Mouse (Mus musculus): ENCODE measurements at regions not wholly inside any gene's neighbourhood (a gene's known extent, or its start where the extent isn't known, plus 50 kb on each side); places are given as distances from the start of the nearest gene placed in this dataset.

- H3K4me3 ChIP-seq (ENCODE audit: insufficient read depth, low read length) = no peak overlapping the region
- H3K27ac ChIP-seq (ENCODE audit: insufficient read depth, low read length) = no peak overlapping the region
- no peak for TF ChIP-seq CTCF (IDR thresholded peaks at IDR 0.05; ENCODE audit: extremely low read depth, insufficient read depth, low read length)
- no peak for TF ChIP-seq POLR2A (IDR thresholded peaks at IDR 0.05; ENCODE audit: extremely low read depth, insufficient read depth, low read length)
- H3K4me1 ChIP-seq (ENCODE audit: control insufficient read depth, insufficient read depth, low read length) = no peaks in the 10 kb centered on the region
Measured at GRCm38 (mm10) chr16:50069033-50069432, 268.7 kb downstream of the Cd47 start.

GRCm38 (mm10) chr16:50070728-50071127 is 270.4 kb downstream of the Cd47 start:
- Histone ChIP-seq H3K4me1 (ENCODE audit: control insufficient read depth, insufficient read depth, low read length) (no peaks in the 10 kb centered on the region), H3K27ac (ENCODE audit: insufficient read depth, low read length) (no peak overlapping the region), H3K4me3 (ENCODE audit: insufficient read depth, low read length) (no peak overlapping the region)
- TF ChIP-seq POLR2A (IDR thresholded peaks at IDR 0.05; ENCODE audit: extremely low read depth, insufficient read depth, low read length) (no peak), CTCF (IDR thresholded peaks at IDR 0.05; ENCODE audit: extremely low read depth, insufficient read depth, low read length) (no peak)

GRCm38 (mm10) chr16:50072853-50073360 is 272.6 kb downstream of the Cd47 start:
- Histone ChIP-seq H3K27ac (ENCODE audit: insufficient read depth, low read length) (no peak overlapping the region), H3K4me3 (ENCODE audit: insufficient read depth, low read length) (no peak overlapping the region), H3K4me1 (ENCODE audit: control insufficient read depth, insufficient read depth, low read length) (no peaks in the 10 kb centered on the region)
- no peak for TF ChIP-seq CTCF (IDR thresholded peaks at IDR 0.05; ENCODE audit: extremely low read depth, insufficient read depth, low read length)
- TF ChIP-seq POLR2A (IDR thresholded peaks at IDR 0.05; ENCODE audit: extremely low read depth, insufficient read depth, low read length) = no peak

GRCm38 (mm10) chr16:50073979-50074378 is 273.6 kb downstream of the Cd47 start:
- Histone ChIP-seq H3K27ac (ENCODE audit: insufficient read depth, low read length) (no peak overlapping the region), H3K4me1 (ENCODE audit: control insufficient read depth, insufficient read depth, low read length) (no peaks in the 10 kb centered on the region), H3K4me3 (ENCODE audit: insufficient read depth, low read length) (no peak overlapping the region)
- 0 out of 2 replicates have a peak, but pooled peaks have one; percentile 21 for TF ChIP-seq CTCF (IDR thresholded peaks at IDR 0.05; ENCODE audit: extremely low read depth, insufficient read depth, low read length)
- no peak for TF ChIP-seq POLR2A (IDR thresholded peaks at IDR 0.05; ENCODE audit: extremely low read depth, insufficient read depth, low read length)

- Histone ChIP-seq H3K27ac (ENCODE audit: insufficient read depth, low read length) (no peak overlapping the region), H3K4me3 (ENCODE audit: insufficient read depth, low read length) (no peak overlapping the region), H3K4me1 (ENCODE audit: control insufficient read depth, insufficient read depth, low read length) (no peaks in the 10 kb centered on the region)
- no peak for TF ChIP-seq CTCF (IDR thresholded peaks at IDR 0.05; ENCODE audit: extremely low read depth, insufficient read depth, low read length)
- no peak for TF ChIP-seq POLR2A (IDR thresholded peaks at IDR 0.05; ENCODE audit: extremely low read depth, insufficient read depth, low read length)
Measured at GRCm38 (mm10) chr16:50075641-50076040, 275.3 kb downstream of the Cd47 start.

GRCm38 (mm10) chr16:50081511-50081910 is 281.2 kb downstream of the Cd47 start:
- TF ChIP-seq POLR2A (IDR thresholded peaks at IDR 0.05; ENCODE audit: extremely low read depth, insufficient read depth, low read length) = no peak
- no peak for TF ChIP-seq CTCF (IDR thresholded peaks at IDR 0.05; ENCODE audit: extremely low read depth, insufficient read depth, low read length)
- H3K4me1 ChIP-seq (ENCODE audit: control insufficient read depth, insufficient read depth, low read length) = no peaks in the 10 kb centered on the region

GRCm38 (mm10) chr16:50092318-50092717 is 292.0 kb downstream of the Cd47 start:
- no peak overlapping the region for H3K27ac ChIP-seq (ENCODE audit: insufficient read depth, low read length)
- no peak for TF ChIP-seq CTCF (IDR thresholded peaks at IDR 0.05; ENCODE audit: extremely low read depth, insufficient read depth, low read length)
- no peak overlapping the region for H3K4me3 ChIP-seq (ENCODE audit: insufficient read depth, low read length)
- no peaks in the 10 kb centered on the region for H3K4me1 ChIP-seq (ENCODE audit: control insufficient read depth, insufficient read depth, low read length)

More at GRCm38 (mm10) chr16:50081511-50081910, 281.2 kb downstream of the Cd47 start:
- no peak overlapping the region for H3K4me3 ChIP-seq (ENCODE audit: insufficient read depth, low read length)
- H3K27ac ChIP-seq (ENCODE audit: insufficient read depth, low read length) = no peak overlapping the region

GRCm38 (mm10) chr16:50092780-50093179 is 292.4 kb downstream of the Cd47 start:
- no peak overlapping the region for H3K4me3 ChIP-seq (ENCODE audit: insufficient read depth, low read length)
- no peak for TF ChIP-seq POLR2A (IDR thresholded peaks at IDR 0.05; ENCODE audit: extremely low read depth, insufficient read depth, low read length)
- no peak for TF ChIP-seq CTCF (IDR thresholded peaks at IDR 0.05; ENCODE audit: extremely low read depth, insufficient read depth, low read length)
- H3K27ac ChIP-seq (ENCODE audit: insufficient read depth, low read length) = no peak overlapping the region
- no peaks in the 10 kb centered on the region for H3K4me1 ChIP-seq (ENCODE audit: control insufficient read depth, insufficient read depth, low read length)

- Histone ChIP-seq H3K4me3 (ENCODE audit: insufficient read depth, low read length) (no peak overlapping the region), H3K27ac (ENCODE audit: insufficient read depth, low read length) (no peak overlapping the region), H3K4me1 (ENCODE audit: control insufficient read depth, insufficient read depth, low read length) (no peaks in the 10 kb centered on the region)
- TF ChIP-seq CTCF (IDR thresholded peaks at IDR 0.05; ENCODE audit: extremely low read depth, insufficient read depth, low read length) (no peak), POLR2A (IDR thresholded peaks at IDR 0.05; ENCODE audit: extremely low read depth, insufficient read depth, low read length) (no peak)
Measured at GRCm38 (mm10) chr16:50095858-50096551, 295.7 kb downstream of the Cd47 start.

GRCm38 (mm10) chr16:50096563-50096962 is 296.2 kb downstream of the Cd47 start:
- Histone ChIP-seq H3K4me1 (ENCODE audit: control insufficient read depth, insufficient read depth, low read length) (no peaks in the 10 kb centered on the region), H3K27ac (ENCODE audit: insufficient read depth, low read length) (no peak overlapping the region), H3K4me3 (ENCODE audit: insufficient read depth, low read length) (no peak overlapping the region)
- TF ChIP-seq POLR2A (IDR thresholded peaks at IDR 0.05; ENCODE audit: extremely low read depth, insufficient read depth, low read length) (no peak), CTCF (IDR thresholded peaks at IDR 0.05; ENCODE audit: extremely low read depth, insufficient read depth, low read length) (no peak)

All from cortical plate, adult 2 months (tissue).